Mouse (Mus musculus) midbrain, embryonic 14.5 days (tissue): ENCODE results near the gene Vat1. TPM values are rescaled to one million over a fixed set of nuclear protein-coding genes. Genes with fewer than 3 reads are reported as not detected.
"Not testable (repeated sequence)": the region's sequence is repeated elsewhere in the genome, so short reads cannot be mapped to it uniquely, and the experiment has no call there.

ENCODE experiments used
- ATAC-seq: fragments of 200-750 bp; cut with Nextera tagmentation; 2 replicates; pipeline ENCODE4 v1.8.0; 2017; ENCODE audit warnings: moderate number of reproducible peaks, moderate library complexity; ENCODE audit not compliant: low FRiP score, low TSS enrichment
- DNase-seq: peaks from one replicate; pipeline ENCODE4 v3.0.0-alpha.2; 2015
- H3K27ac ChIP-seq: fragments of 300-500 bp; sonication (generic); replicated peaks from 2 replicates; pipeline ENCODE4 v1.5.1; 2014; ENCODE audit warnings: mild to moderate bottlenecking, low read depth, low read length, moderate library complexity
- H3K27me3 ChIP-seq: fragments of 300-500 bp; sonication (generic); 2 replicates; pipeline ENCODE4 v1.6.1; 2014; ENCODE audit warnings: low read length, control low read depth, mixed read lengths; ENCODE audit not compliant: control insufficient read depth, insufficient read depth
- H3K36me3 ChIP-seq: fragments of 300-500 bp; sonication (generic); 2 replicates; pipeline ENCODE4 v1.6.1; 2014; ENCODE audit warnings: low read length, control low read depth; ENCODE audit not compliant: control insufficient read depth, insufficient read depth
- H3K4me1 ChIP-seq: fragments of 300-500 bp; sonication (generic); 2 replicates; pipeline ENCODE4 v1.6.1; 2014; ENCODE audit warnings: mild to moderate bottlenecking, antibody characterized with exemption, low read length, control low read depth; ENCODE audit not compliant: control insufficient read depth, insufficient read depth
- H3K4me2 ChIP-seq: fragments of 300-500 bp; sonication (generic); 2 replicates; pipeline ENCODE4 v1.6.1; 2014; ENCODE audit warnings: mild to moderate bottlenecking, low read length, moderate library complexity
- H3K4me3 ChIP-seq: fragments of 300-500 bp; sonication (generic); replicated peaks from 2 replicates; pipeline ENCODE4 v1.5.1; 2014; ENCODE audit warnings: low read depth, low read length
- H3K9ac ChIP-seq: fragments of 300-500 bp; sonication (generic); replicated peaks from 2 replicates; pipeline ENCODE4 v1.6.1; 2014; ENCODE audit warnings: mild to moderate bottlenecking, low read length, moderate library complexity
- H3K9me3 ChIP-seq: fragments of 300-500 bp; sonication (generic); 2 replicates; pipeline ENCODE4 v1.6.1; 2016; ENCODE audit warnings: low read length, control low read depth, mixed read lengths; ENCODE audit not compliant: control insufficient read depth
- WGBS: fragments of 180-500 bp; shearing (Covaris S2); extraction: QIAGEN DNeasy Blood & Tissue Kit; methylation state at CpG from one replicate; pipeline ENCODE4 v1.1.7; 2014; 5-methylcytosine and 5-hydroxymethylcytosine counted together
- polyA plus RNA-seq: library from polyadenylated mRNA; unstranded; fragments of >200 nt; fragmentation: Nextera tagmentation; extraction: Ambion mirVana; gene quantifications from 2 replicates; pipeline ENCODE4 v1.2.1, GENCODE M21; 2014

Gene Vat1
- polyA plus RNA-seq, 1 experiment from 2014 or later = 99.9 TPM

DNA sequence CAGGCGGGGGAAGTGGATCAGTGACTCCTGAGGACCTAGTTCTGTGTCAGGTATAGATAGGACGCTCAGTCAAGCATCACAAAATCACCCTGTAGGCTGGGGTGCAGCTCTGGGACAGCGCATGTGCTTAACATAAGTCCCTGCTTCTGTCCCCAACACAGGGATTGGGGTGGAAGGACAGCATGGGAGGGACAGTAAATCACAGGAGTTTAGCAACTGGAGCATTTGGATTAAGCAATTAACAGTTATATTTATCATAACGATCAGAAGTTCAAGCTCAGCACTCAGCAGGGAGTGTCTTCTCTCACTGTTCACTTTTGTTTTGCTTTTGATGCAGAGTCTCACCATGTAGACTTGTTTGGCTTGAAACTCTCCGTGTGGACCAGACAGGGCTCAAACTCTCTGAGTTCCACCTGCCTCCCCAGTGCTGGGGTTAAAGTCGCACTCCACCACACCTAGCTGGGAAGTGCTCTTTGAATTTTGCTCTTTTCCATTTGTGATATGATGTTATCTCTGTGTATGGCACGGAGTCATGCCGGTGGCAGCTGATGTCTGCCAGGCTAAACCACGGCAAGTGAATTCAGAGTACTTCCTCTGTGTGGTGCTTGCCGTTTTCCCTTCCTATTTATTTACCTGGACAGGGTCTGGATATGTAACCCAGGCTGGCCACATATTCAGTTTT lies 13.8 kb downstream of the Vat1 start:
- DNase-seq (no peak), ATAC-seq (no peak)
- Histone ChIP-seq H3K36me3 (peaks cover 6% of the 10 kb centered on the region; the same call in 1 of the 2 replicates), H3K4me2 (no peak overlapping the region), H3K9ac (no peak overlapping the region), H3K4me3 (no peak overlapping the region), H3K27me3 (no peaks in the 10 kb centered on the region), H3K9me3 (no peaks in the 10 kb centered on the region), H3K4me1 (no peaks in the 10 kb centered on the region), H3K27ac (no peak overlapping the region)
- 74% methylated on average over 10 of the region's 10 CpGs for WGBS

DNA sequence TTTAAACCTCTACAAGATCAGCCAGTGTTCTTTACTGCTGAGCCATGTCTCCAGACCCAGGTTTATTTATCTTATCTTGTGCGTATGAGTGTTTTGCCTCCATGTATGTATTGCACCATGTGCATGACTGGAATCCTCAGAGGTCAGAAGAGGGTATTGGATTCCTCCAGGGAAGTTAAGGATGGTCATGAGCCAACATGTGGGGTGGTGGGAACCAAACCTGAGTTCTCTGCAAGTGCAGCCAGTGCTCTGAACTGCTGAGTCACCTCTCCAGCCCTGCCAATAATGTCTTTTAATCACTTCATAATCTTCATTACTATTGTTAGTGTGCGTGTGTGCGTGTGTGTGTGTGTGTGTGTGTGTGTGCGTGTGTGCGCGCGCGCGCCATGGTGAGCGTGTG lies 14.5 kb downstream of the Vat1 start:
- no peaks in the 10 kb centered on the region for H3K27me3 ChIP-seq
- ATAC-seq (no peak), DNase-seq (no peak)
- H3K4me2 ChIP-seq = no peak overlapping the region
- no peaks in the 10 kb centered on the region for H3K9me3 ChIP-seq
- H3K27ac ChIP-seq = no peak overlapping the region
- no peak overlapping the region for H3K4me3 ChIP-seq
- no peaks in the 10 kb centered on the region for H3K4me1 ChIP-seq
- no peak overlapping the region for H3K9ac ChIP-seq
- 91% methylated on average over 10 of the region's 10 CpGs for WGBS
- H3K36me3 ChIP-seq = no peaks in the 10 kb centered on the region

- Histone ChIP-seq H3K27ac (no peak overlapping the region), H3K4me1 (no peaks in the 10 kb centered on the region), H3K36me3 (peaks cover 6% of the 10 kb centered on the region), H3K27me3 (no peaks in the 10 kb centered on the region), H3K4me3 (no peak overlapping the region), H3K9me3 (no peaks in the 10 kb centered on the region), H3K9ac (no peak overlapping the region), H3K4me2 (no peak overlapping the region)
- DNase-seq (no peak), ATAC-seq (no peak)
- 88% methylated on average over 3 of the region's 3 CpGs for WGBS
These were observed 15.6 kb downstream of the Vat1 start for GRCm38 (mm10) chr11:101450394-101450793.

DNA sequence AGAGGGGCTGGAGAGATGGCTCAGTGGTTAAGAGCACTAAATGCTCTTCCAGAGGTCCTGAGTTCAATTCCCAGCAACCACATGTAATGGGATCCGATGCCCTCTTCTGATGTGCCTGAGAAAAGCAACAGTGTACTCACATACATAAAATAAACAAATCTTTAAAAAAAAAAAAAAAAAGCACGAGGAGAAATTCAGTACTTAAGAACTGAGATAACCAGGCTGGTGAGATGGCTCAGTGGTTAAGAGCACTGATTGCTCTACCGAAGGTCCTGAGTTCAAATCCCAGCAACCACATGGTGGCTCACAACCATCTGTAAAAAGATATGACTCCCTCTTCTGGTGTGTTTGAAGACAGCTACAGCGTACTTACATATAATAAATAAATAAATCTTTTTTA lies 16.4 kb downstream of the Vat1 start:
- H3K36me3 ChIP-seq = peaks cover 14% of the 10 kb centered on the region
- not testable (repeated sequence) for H3K27ac ChIP-seq, ATAC-seq, H3K9me3 ChIP-seq, H3K9ac ChIP-seq, H3K27me3 ChIP-seq, DNase-seq, H3K4me2 ChIP-seq, H3K4me1 ChIP-seq, H3K4me3 ChIP-seq
- WGBS = 86% methylated on average over 4 of the region's 4 CpGs

- WGBS = 88% methylated on average over 4 of the region's 4 CpGs
- Histone ChIP-seq H3K27me3 (no peaks in the 10 kb centered on the region), H3K9ac (no peak overlapping the region), H3K36me3 (peaks cover 21% of the 10 kb centered on the region), H3K4me1 (no peaks in the 10 kb centered on the region), H3K9me3 (no peaks in the 10 kb centered on the region), H3K4me3 (no peak overlapping the region), H3K4me2 (no peak overlapping the region), H3K27ac (no peak overlapping the region)
- no peak for DNase-seq
- no peak for ATAC-seq
These were observed 17.1 kb downstream of the Vat1 start for GRCm38 (mm10) chr11:101448899-101449298.

DNA sequence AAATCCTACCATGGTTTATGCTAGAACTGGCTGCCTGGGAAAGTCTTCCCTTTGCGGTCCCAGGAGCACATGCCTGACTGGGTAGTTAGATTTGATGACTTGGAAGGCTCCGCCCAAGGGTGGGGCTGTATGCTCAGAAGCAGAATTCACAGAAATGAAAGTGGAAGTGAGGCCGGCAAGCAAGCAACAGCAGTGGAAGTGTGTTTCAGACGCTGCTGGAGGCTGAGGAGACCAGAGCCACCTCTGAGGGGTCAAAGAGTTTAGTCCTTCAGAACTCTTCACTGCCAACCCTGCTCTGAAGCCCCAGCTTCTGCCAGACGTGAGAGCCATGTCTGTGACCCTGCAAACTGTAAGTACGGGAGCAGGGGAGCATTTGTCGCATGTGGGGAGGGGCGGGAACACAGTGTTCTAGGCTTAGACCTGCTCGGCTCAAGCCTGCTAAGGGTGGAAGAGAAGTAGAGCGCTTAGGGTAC lies 17.7 kb downstream of the Vat1 start, which contains the start of gene Ifi35:
Gene Ifi35 (plus strand): TSS at position 134 of the 473 bp plus-strand sequence.
- Histone ChIP-seq H3K4me3 (no peak within 1 kb of the TSS), H3K9ac (0 out of 2 replicates have a peak within 1 kb of the TSS, but pooled peaks have one; percentile 2), H3K9me3 (no peaks in the 10 kb centered on the region), H3K27me3 (no peaks in the 10 kb centered on the region), H3K27ac (no peak within 1 kb of the TSS), H3K4me2 (no peak within 1 kb of the TSS), H3K4me1 (peaks cover 5% of the 10 kb centered on the region), H3K36me3 (peaks cover 27% of the 10 kb centered on the region)
- 48% methylated on average over 10 of the region's 10 CpGs for WGBS
- ATAC-seq (no peak), DNase-seq (no peak)

DNA sequence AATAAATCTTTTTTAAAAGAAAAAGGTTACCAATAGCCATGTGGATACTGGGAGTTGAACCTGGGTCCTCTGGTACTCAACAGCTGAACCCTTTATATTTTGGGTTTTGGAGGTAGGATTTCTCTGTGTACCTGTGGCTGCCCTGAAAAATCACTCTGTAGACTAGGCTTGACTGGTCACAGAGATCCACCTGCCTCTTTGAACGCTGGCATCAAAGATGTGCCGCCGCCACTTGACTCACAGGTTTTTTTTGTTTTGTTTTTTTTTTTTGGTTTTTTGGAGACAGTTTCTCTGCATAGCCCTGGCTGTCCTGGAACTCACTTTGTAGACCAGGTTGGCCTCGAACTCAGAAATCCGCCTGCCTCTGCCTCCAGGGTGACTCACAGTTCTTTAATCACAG lies 18.2 kb downstream of the Vat1 start:
- Histone ChIP-seq H3K36me3 (peaks cover 29% of the 10 kb centered on the region), H3K27ac (no peak overlapping the region), H3K27me3 (no peaks in the 10 kb centered on the region), H3K4me3 (no peak overlapping the region), H3K9ac (no peak overlapping the region), H3K4me1 (peaks cover 10% of the 10 kb centered on the region), H3K4me2 (no peak overlapping the region), H3K9me3 (no peaks in the 10 kb centered on the region)
- ATAC-seq = no peak
- no peak for DNase-seq
- WGBS = 92% methylated on average over 5 of the region's 5 CpGs

- DNase-seq, H3K9ac ChIP-seq, H3K27me3 ChIP-seq, H3K4me1 ChIP-seq, H3K27ac ChIP-seq, ATAC-seq, H3K4me3 ChIP-seq, H3K4me2 ChIP-seq, H3K9me3 ChIP-seq: not testable (repeated sequence)
- H3K36me3 ChIP-seq = peaks cover 29% of the 10 kb centered on the region
- WGBS = 93% methylated on average over 8 of the region's 8 CpGs
These were observed 19.2 kb downstream of the Vat1 start for GRCm38 (mm10) chr11:101446860-101447259.

DNA sequence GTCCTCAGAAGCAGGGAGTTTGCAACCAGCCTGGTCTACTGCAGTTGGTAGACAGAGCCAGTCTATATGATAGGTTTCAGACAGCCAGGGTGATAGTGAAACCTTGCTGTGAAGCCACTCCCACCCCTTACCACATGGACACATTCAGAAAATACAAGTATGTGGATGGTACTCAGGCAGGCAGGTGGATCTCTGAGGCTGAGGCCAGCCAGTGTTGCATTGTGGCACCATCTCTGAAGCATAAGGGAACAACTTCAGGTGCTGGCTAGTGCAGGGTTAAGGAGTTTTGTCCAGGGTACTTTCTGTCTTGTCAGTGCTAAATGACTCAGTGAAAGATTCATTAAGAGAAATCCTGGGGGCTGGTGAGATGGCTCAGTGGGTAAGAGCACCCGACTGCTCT lies 19.7 kb downstream of the Vat1 start:
- 91% methylated on average over 1 of the region's 1 CpGs for WGBS
- ATAC-seq = no peak
- DNase-seq = no peak
- Histone ChIP-seq H3K27me3 (no peaks in the 10 kb centered on the region), H3K4me2 (no peak overlapping the region), H3K27ac (no peak overlapping the region), H3K4me3 (no peak overlapping the region), H3K9ac (no peak overlapping the region), H3K36me3 (peaks cover 29% of the 10 kb centered on the region), H3K4me1 (peaks cover 10% of the 10 kb centered on the region), H3K9me3 (no peaks in the 10 kb centered on the region)
